Mouse (Mus musculus) cerebellum, adult 11-12 months (tissue): Measurements from ENCODE around the gene Agpat4.

Experiments used
- DNase-seq: peaks from one replicate; pipeline ENCODE4 v3.0.0; 2022

Agpat4 gene

DNA sequence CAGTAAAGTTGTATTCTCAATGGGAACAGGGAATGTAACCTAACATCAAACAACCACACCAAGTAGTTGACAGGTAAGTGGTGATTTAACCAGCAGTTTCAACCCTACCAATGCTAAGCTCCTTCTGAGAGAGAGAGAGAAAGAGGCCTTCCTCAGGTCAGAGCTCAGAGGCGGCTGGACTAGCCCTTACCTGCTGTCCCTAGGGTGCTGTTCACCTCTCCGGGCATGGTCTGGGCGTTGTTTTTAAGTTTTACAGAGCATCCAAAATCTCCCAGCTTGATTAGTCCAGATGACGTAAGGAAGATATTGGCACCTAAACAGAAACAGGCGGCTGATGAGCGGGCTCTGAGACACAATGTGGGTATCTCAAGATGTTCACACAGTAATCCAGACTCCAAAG lies 114.2 kb downstream of the Agpat4 start:
- no peak for DNase-seq

DNA sequence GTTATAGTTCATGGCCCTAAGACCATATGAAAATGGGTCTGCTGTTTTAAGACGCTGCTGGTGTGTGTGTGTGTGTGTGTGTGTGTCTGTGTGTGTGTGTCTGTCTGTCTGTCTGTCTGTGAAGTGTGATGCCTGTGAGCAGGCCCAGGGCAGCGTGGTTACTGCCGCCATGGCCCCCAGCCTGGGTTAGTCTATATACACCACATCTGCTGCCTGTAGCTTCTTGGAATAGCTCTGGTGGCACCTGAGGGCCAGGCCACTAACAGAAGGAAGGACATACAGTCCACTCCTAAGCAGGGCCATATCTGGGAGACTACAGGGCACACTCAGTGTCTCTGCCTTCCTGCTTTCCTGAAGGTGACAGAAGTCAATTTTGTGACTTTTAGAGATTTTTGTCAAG lies 122.2 kb downstream of the Agpat4 start:
- no peak for DNase-seq

DNA sequence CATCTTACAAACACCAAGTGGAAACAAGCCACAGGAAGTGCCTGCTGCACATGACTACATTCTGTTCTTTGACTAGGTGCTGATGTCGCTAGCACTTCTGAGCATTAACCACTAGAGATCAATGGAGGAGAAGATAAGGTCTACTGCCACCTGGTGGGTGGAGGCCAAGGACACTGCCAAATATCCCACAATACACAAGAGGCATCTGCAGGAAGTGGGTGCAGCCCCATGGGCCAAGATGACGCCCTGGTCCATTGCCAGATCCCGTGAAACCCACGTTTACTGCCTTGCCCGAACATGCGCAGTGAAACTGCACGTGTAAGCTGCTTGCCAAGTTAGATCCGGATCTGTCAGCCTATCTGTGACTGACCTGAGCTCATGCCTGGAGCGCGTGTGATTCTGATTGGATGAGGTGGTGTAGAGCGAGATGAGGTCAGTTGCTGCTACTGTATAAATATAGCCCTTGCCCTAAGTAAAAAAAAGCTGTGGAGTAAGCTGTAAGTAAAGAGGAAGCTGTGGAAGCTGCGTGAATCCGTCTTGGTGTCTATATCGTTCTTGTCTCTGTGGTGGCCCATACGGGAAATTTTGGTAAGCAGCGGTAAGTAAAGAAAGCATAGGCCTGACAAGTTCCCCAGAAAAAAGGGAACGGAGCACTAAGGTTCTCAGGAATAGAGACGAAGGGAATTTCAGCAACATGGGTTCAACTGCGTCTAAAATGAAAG lies 131.4 kb downstream of the Agpat4 start:
- DNase-seq: no peak

DNA sequence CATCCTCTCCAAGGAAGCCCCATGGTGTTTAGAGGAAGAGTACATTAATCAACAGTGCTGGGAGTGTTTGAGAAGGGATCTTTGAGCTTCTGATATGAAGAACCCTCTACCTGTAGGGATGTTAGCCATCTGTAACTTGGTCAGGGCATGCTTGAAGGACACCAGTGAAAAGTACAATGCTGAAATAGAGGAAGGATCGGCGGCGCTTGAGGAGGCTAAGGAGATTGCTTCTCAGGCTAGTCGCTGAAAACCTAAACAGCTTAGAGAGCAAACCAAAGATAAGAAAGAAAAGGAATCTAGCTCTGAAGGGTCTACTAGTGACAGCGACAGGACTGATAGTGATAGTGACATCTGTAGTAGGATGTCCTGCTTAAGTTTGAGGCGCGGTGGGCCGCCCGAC lies 132.1 kb downstream of the Agpat4 start:
- no peak for DNase-seq

DNA sequence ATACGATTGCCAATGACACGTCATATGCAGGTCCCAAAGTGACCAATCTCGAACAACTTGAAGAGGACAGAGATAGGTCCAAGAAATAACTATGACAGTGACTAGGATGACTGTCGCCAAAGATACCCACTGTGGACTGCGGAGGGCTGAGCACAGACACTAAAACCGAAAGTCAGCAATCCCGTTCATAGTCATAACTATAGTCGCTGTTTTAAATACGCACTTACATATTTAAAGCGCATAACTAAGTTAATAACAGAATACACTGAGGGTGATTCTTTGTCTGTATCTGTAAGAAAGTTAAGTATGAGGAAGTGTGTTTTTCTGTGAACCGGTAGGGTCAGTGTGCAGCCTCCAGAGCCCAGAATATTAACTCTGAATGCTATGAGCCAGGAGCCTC lies 137.6 kb downstream of the Agpat4 start:
- no peak for DNase-seq

DNA sequence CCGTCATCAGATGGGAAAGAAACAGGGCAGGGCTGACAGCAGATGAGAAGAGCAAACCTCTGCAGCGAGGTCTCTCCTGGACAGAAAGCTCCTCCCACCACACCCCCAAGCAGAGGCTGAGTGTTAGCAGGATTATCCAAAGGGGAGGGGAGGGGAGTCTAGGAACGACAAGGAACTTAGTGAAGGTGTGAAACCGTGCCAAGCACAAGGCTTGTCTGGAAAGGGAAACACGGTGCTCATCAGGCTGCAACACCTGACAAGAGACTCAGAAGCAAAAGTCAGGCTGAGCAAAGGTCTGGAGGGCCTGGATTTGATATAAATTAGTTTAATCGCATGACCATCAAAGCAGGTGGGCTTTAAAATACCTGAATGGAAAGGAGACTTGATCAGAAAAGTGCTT lies 140.0 kb downstream of the Agpat4 start:
- no peak for DNase-seq

DNA sequence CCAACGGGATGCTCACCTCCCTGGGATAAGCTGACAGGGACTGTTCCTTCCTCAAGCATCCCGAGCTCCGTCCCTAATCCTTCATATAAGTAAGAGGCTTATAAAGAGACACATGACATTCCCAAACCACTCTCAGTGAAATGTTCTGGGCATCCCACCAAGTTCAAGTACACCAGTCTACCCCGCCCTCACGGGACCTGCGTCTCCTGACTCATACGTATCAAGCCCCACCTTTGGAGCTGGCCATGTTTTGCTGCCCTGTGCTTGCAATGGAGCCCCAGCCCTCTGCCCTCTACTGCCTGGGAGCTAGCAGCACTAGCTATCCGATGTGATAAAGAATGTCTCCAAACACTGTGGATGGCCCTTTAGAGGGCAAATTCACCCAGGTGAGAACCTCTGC lies 141.5 kb downstream of the Agpat4 start:
- DNase-seq: no peak

DNA sequence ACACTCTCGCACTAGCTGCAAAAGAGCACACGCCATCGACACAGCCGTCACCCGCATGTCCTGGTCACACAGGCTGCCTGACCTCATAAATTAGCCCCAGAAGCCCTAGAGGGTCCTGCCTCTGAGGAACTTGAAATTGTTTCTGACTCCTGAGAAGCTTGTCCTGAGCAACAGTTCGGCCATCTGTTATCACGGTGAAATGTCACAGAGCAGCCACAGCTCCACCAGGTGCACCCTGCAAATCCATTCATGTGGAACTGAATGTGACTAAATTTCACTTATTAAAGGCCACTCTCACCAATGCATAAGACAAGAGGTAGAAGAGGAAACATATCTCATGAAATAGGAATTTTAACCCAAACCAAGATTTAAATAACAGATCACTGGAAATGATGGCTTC lies 142.9 kb downstream of the Agpat4 start:
- DNase-seq: peak; percentile 46

DNA sequence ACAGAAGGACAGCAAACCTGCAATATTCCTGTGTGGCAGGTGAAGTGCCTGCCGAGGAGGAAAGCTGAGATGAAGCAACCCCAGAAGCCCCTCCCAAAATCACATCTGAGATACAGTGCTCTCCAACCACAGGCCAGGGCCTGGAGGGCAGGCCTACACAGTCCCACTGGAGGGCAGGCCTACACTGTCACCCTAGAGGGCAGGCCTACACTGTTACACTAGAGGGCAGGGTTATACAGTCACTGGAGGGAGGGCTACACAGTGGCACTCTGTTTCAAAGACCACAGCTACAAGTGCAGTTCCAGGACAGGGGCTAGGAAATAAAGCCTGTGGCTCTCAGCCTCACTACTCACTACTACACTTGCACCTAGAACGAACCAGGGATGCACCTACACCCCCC lies 143.4 kb downstream of the Agpat4 start:
- DNase-seq: no peak

DNA sequence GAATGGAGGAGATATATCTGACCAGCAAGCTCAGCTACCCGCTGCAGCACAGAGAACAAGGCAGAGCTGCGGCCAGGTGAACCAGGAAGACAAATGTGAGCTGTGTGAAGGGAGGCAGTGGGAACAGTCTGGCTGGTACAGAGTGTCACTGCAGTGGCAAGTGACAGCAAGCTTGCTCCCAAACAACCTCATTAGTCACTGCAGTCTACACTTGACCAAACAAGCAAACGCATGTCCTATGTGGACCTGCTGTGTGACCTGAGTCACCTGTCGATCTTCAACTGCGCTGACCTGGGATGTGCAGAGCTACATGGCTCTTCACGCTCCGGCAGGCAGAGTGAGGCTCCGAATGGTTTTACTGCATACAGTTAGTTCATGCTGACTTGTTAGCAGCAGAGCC lies 144.3 kb downstream of the Agpat4 start:
- DNase-seq: no peak

DNA sequence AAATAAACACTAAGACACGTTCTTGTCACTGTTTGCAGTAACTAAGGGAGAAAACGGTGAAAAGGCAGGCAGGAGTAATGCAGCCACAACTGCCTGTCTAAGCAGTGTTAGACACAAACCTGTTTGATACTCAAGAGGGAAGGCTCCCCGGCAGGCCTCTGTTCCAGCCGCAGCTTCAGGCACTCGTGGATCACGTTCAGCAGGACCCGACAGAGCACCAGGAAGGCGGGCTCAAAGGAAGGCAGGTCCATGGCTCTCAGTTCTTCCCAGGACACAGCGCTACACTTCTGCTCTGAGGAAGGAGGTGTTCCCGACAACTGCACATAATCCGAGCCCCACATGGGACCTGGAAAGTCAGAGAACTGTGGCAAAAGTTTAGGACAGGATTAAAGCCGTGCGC lies 145.3 kb downstream of the Agpat4 start:
- DNase-seq: no peak

DNA sequence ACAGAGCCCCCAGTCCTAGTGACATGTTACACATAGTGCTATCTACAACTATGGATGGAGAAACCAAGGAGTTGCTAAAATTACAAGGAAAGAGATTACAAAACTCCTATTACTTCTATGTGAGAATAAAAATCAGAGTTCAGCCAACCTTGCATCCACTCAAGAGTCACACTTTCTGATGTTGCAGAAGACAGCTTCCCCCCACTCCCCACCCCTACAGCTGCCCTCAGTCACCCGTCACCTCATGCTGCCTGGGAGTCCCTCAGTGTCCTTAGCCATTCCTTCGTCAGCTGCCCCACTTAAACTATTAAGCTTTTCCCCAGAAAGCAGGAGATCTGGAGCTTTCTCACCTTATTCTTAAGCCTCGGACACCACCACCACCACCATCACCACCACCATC lies 145.8 kb downstream of the Agpat4 start:
- DNase-seq: no peak

DNA sequence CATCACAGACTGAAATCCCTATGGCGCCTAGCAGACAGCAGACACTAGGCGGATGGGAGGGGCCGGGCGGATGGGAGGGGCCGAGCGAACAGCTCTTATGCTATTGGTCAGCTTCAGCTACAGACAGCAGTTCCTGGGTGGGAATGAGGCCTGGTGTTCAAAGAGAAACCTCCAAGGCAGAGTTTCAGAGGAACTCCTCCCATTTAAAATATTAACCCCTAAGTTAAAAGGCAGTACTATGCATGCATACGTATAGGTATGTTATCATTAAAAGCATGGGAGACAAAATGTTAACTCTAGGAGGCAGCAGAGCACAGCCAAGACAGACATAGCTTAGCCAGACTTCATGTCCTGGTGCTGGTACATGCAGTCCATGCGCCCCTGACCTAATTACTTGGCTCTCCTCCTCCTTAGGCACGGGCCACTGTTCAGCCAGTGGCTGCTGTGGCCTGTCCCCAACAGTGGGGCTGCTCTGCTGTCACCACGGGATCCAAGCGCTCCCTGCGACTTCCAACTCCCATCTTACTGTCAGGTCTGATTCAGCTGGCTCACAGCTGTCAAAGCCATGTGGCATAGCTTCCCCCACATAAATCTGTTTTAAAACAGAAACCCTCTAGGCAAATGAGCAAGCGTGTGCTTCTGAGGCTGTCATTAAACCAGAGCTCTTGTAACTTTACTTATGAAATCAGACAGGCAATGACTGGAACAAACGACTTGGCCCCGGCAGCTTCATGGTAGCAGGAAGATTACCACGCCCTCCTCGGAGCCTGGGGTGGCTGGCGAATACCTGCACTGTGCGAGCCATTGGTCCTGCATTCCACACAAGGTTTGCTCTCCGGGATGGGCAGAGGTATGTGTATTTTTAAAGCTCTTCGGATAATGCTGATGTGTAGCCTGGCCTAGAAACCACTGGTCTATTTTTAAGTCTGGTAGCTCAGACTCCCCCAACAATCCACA lies 147.7 kb downstream of the Agpat4 start:
- DNase-seq: no peak

DNA sequence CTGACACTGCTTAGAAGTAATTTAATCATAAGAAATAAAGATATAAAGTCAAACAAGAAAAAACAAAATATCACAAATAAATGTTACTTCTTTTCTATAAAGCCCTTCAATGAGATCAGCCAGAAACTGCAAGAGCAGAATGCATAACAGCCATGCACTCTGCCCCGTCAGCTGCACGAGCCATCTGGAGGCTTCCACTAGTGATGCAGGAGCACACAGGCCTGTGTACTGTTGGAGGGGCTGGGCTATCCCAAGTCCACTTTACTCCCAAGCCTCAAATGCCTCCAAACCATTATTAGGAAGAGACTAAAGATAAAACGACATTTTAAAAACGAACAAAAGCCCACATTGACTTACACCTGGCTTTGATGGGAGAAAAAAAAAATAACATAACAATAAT lies 149.6 kb downstream of the Agpat4 start:
- no peak for DNase-seq

DNA sequence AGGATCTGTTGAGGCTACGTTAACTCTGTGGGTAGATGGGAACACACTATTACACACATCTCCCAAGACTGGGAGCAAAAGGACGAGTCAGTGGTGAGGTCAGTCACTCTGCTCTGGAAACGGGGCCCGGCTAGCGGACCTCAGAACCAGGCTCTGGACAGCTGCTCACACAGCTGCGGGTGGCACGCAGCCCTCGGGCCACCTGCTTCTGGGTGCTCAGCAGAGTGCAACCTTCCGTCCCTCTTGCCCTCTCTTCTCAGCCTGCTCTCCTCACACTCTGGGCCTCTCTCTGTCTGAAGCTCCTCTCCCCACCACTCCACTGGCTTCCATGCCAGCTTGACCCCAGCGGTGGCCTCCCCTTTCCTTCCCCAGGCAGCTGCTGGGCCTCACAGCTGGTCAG lies 150.0 kb downstream of the Agpat4 start:
- DNase-seq: no peak
